Mouse (Mus musculus) intestine, embryonic 14.5 days (tissue): ENCODE measurements around the gene Adcy1. TPM values are rescaled to one million over a fixed set of nuclear protein-coding genes. Genes with fewer than 3 reads are reported as not detected.
"Not testable (repeated sequence)": the region's sequence is repeated elsewhere in the genome, so short reads cannot be mapped to it uniquely, and the experiment has no call there.

Source experiments
- ATAC-seq: fragments of 200-750 bp; cut with Nextera tagmentation; replicated peaks from 2 replicates; pipeline ENCODE4 v1.8.0; 2017; ENCODE audit warnings: low read depth, moderate number of reproducible peaks, moderate TSS enrichment, moderate library complexity; ENCODE audit not compliant: low FRiP score, low TSS enrichment
- DNase-seq: peaks from one replicate; pipeline ENCODE4 v3.0.0-alpha.2; 2018; ENCODE audit warnings: low spot score
- H3K27ac ChIP-seq: fragments of 300-500 bp; sonication (generic); 2 replicates; pipeline ENCODE4 v1.5.1; 2014; ENCODE audit warnings: low read depth, mild to moderate bottlenecking, control low read depth
- H3K27me3 ChIP-seq: fragments of 300-500 bp; sonication (generic); replicated peaks from 2 replicates; pipeline ENCODE4 v1.6.1; 2014; ENCODE audit warnings: low read length, control low read depth; ENCODE audit not compliant: control insufficient read depth, insufficient read depth
- H3K36me3 ChIP-seq: fragments of 300-500 bp; sonication (generic); 2 replicates; pipeline ENCODE4 v1.6.1; 2014; ENCODE audit warnings: low read length, control low read depth; ENCODE audit not compliant: control insufficient read depth, insufficient read depth
- H3K4me1 ChIP-seq: fragments of 300-500 bp; sonication (generic); replicated peaks from 2 replicates; pipeline ENCODE4 v1.6.1; 2014; ENCODE audit warnings: low read length, control low read depth, mixed read lengths; ENCODE audit not compliant: control insufficient read depth, insufficient read depth
- H3K4me2 ChIP-seq: fragments of 300-500 bp; sonication (generic); 2 replicates; pipeline ENCODE4 v1.6.1; 2014; ENCODE audit warnings: low read length
- H3K4me3 ChIP-seq: fragments of 300-500 bp; sonication (generic); 2 replicates; pipeline ENCODE4 v1.5.1; 2014; ENCODE audit warnings: low read depth, low read length, control low read depth, mixed read lengths
- H3K9ac ChIP-seq: fragments of 300-500 bp; sonication (generic); 2 replicates; pipeline ENCODE4 v1.6.1; 2014; ENCODE audit warnings: mild to moderate bottlenecking, low read length
- H3K9me3 ChIP-seq: fragments of 300-500 bp; sonication (generic); 2 replicates; pipeline ENCODE4 v1.6.1; 2016; ENCODE audit warnings: low read length, control low read depth; ENCODE audit not compliant: control insufficient read depth
- WGBS: fragments of 180-500 bp; shearing (Covaris S2); extraction: QIAGEN DNeasy Blood & Tissue Kit; methylation state at CpG from one replicate; pipeline ENCODE4 v1.1.7; 2014; 5-methylcytosine and 5-hydroxymethylcytosine counted together
- polyA plus RNA-seq: library from polyadenylated mRNA; unstranded; fragments of >200 nt; fragmentation: Nextera tagmentation; extraction: Ambion mirVana; gene quantifications from 2 replicates; pipeline ENCODE4 v1.2.1, GENCODE M21; 2014

Adcy1 gene
- polyA plus RNA-seq, 1 experiment from 2014 or later, result 1.9 TPM

- no peak overlapping the region for H3K27ac ChIP-seq
- WGBS, result 18% methylated on average over 17 of the region's 17 CpGs
Measured at GRCm38 (mm10) chr11:7212126-7212798, 149.0 kb downstream of the Adcy1 start.

GRCm38 (mm10) chr11:7213161-7213500 lies 149.8 kb downstream of the Adcy1 start:
- H3K4me2 ChIP-seq, result peak overlapping the region; percentile 90
- no peaks in the 10 kb centered on the region for H3K36me3 ChIP-seq
- no peak for DNase-seq
- no peak for ATAC-seq
- peak overlapping the region; percentile 37 for H3K9ac ChIP-seq
- H3K4me3 ChIP-seq, result peak overlapping the region; percentile 54
- WGBS, result 2% methylated on average over 19 of the region's 19 CpGs
- H3K9me3 ChIP-seq, result no peaks in the 10 kb centered on the region
- peaks cover 10% of the 10 kb centered on the region for H3K4me1 ChIP-seq
- peaks cover 44% of the 10 kb centered on the region for H3K27me3 ChIP-seq
- H3K27ac ChIP-seq, result 0 out of 2 replicates have a peak overlapping the region, but pooled peaks have one; percentile 29

More at GRCm38 (mm10) chr11:7212126-7212798, 149.0 kb downstream of the Adcy1 start:
- peaks cover 10% of the 10 kb centered on the region for H3K4me1 ChIP-seq
- H3K36me3 ChIP-seq, result no peaks in the 10 kb centered on the region
- no peak for DNase-seq
- no peak for ATAC-seq
- no peak overlapping the region for H3K9ac ChIP-seq
- H3K4me2 ChIP-seq, result peak overlapping the region; percentile 90
- H3K4me3 ChIP-seq, result peak overlapping the region; percentile 54
- no peaks in the 10 kb centered on the region for H3K9me3 ChIP-seq
- peaks cover 44% of the 10 kb centered on the region for H3K27me3 ChIP-seq

- peak within 1 kb of the TSS; percentile 54 for H3K4me3 ChIP-seq
- H3K27me3 ChIP-seq, result peaks cover 44% of the 10 kb centered on the region
- ATAC-seq (peak; percentile 79), DNase-seq (peak; percentile 83)
- H3K36me3 ChIP-seq, result no peaks in the 10 kb centered on the region
- H3K27ac ChIP-seq, result 0 out of 2 replicates have a peak within 1 kb of the TSS, but pooled peaks have one; percentile 29
- H3K9ac ChIP-seq, result peak within 1 kb of the TSS; percentile 37
- H3K4me2 ChIP-seq, result peak within 1 kb of the TSS; percentile 90
- WGBS, result under 1% methylated on average over 80 of the region's 104 CpGs
- H3K9me3 ChIP-seq, result no peaks in the 10 kb centered on the region
- peaks cover 10% of the 10 kb centered on the region for H3K4me1 ChIP-seq
Measured at GRCm38 (mm10) chr11:7213501-7214341, 150.4 kb downstream of the Adcy1 start, which contains the start of gene Igfbp3. Gene Igfbp3 (minus strand): TSS chr11:7213923.

GRCm38 (mm10) chr11:7214342-7214660 lies 151.0 kb downstream of the Adcy1 start:
- H3K4me3 ChIP-seq, result peak overlapping the region; percentile 54
- DNase-seq (no peak), ATAC-seq (no peak)
- H3K27ac ChIP-seq, result no peak overlapping the region
- peaks cover 10% of the 10 kb centered on the region for H3K4me1 ChIP-seq
- H3K9ac ChIP-seq, result no peak overlapping the region
- H3K9me3 ChIP-seq, result no peaks in the 10 kb centered on the region
- peaks cover 44% of the 10 kb centered on the region for H3K27me3 ChIP-seq
- under 1% methylated on average over 12 of the region's 12 CpGs for WGBS
- no peaks in the 10 kb centered on the region for H3K36me3 ChIP-seq
- peak overlapping the region; percentile 90 for H3K4me2 ChIP-seq

GRCm38 (mm10) chr11:7214761-7215160 lies 151.5 kb downstream of the Adcy1 start:
- peaks cover 44% of the 10 kb centered on the region for H3K27me3 ChIP-seq
- peak overlapping the region; percentile 90 for H3K4me2 ChIP-seq
- no peak overlapping the region for H3K27ac ChIP-seq
- WGBS, result 6% methylated on average over 14 of the region's 14 CpGs
- ATAC-seq (no peak), DNase-seq (peak; percentile 76)
- no peaks in the 10 kb centered on the region for H3K36me3 ChIP-seq
- no peaks in the 10 kb centered on the region for H3K9me3 ChIP-seq
- H3K9ac ChIP-seq, result no peak overlapping the region
- peaks cover 10% of the 10 kb centered on the region for H3K4me1 ChIP-seq
- H3K4me3 ChIP-seq, result peak overlapping the region; percentile 54

GRCm38 (mm10) chr11:7215703-7216102 lies 152.4 kb downstream of the Adcy1 start:
- Histone ChIP-seq H3K36me3 (no peaks in the 10 kb centered on the region), H3K4me2 (no peak overlapping the region), H3K27me3 (peaks cover 43% of the 10 kb centered on the region), H3K4me3 (no peak overlapping the region), H3K9me3 (no peaks in the 10 kb centered on the region), H3K9ac (no peak overlapping the region), H3K4me1 (peaks cover 10% of the 10 kb centered on the region), H3K27ac (no peak overlapping the region)
- 14% methylated on average over 8 of the region's 8 CpGs for WGBS
- ATAC-seq (no peak), DNase-seq (peak; percentile 78)

- H3K9ac ChIP-seq, H3K4me2 ChIP-seq, H3K4me3 ChIP-seq, ATAC-seq, H3K36me3 ChIP-seq, DNase-seq, H3K27me3 ChIP-seq, H3K27ac ChIP-seq, H3K4me1 ChIP-seq, H3K9me3 ChIP-seq: not testable (repeated sequence)
- 68% methylated on average over 8 of the region's 8 CpGs for WGBS
Measured at GRCm38 (mm10) chr11:7221826-7222225, 158.5 kb downstream of the Adcy1 start.

GRCm38 (mm10) chr11:7226200-7226599 lies 162.9 kb downstream of the Adcy1 start:
- H3K36me3 ChIP-seq, result no peaks in the 10 kb centered on the region
- DNase-seq, result no peak
- 68% methylated on average over 2 of the region's 2 CpGs for WGBS
- H3K4me2 ChIP-seq, result no peak overlapping the region
- no peak overlapping the region for H3K4me3 ChIP-seq
- H3K4me1 ChIP-seq, result no peaks in the 10 kb centered on the region
- H3K9ac ChIP-seq, result no peak overlapping the region
- H3K9me3 ChIP-seq, result no peaks in the 10 kb centered on the region
- no peak overlapping the region for H3K27ac ChIP-seq
- no peaks in the 10 kb centered on the region for H3K27me3 ChIP-seq
- ATAC-seq, result no peak
